Mouse (Mus musculus) erythroblast, adult 5-6 weeks (primary cell): ENCODE measurements around the gene Strn3. TPM values are rescaled to one million over a fixed set of nuclear protein-coding genes. Genes with fewer than 3 reads are reported as not detected.

ENCODE experiments used
- total RNA-seq, 2 experiments: library from RNA; stranded (forward) in 1 of 2; stranded (reverse) in 1 of 2; fragments of 150-400 nt in 1 of 2; fragments of 200-764, 138-1000 nt in 1 of 2; gene quantifications; 2 replicates each; pipeline versions ENCODE4 v1.2.3 to v1.2.4; 2015 to 2017; ENCODE audit warnings: low replicate concordance in 2 of 2

The Strn3 gene
- total RNA-seq, 2 experiments from 2014 or later, result 26.3 to 77.8 TPM

Other genes with a start within 250 kb of the Strn3 start
- not detected in 2 replicates for gene Coch, start 98.6 kb downstream of the Strn3 start, total RNA-seq (2015; ENCODE audit: low replicate concordance)
- not detected in 2 replicates for gene Coch, start 98.6 kb downstream of the Strn3 start, total RNA-seq (2017; ENCODE audit: low replicate concordance)
- gene Ap4s1, start 864 bp downstream of the Strn3 start, total RNA-seq (2015; ENCODE audit: low replicate concordance), result 14.0 and 23.6 TPM in 2 replicates
- gene Ap4s1, start 864 bp downstream of the Strn3 start, total RNA-seq (2017; ENCODE audit: low replicate concordance), result 14.4 and 16.4 TPM in 2 replicates
- gene Hectd1, start 137.6 kb upstream of the Strn3 start, total RNA-seq (2015; ENCODE audit: low replicate concordance), result 251 and 276 TPM in 2 replicates
- gene Hectd1, start 137.6 kb upstream of the Strn3 start, total RNA-seq (2017; ENCODE audit: low replicate concordance), result 521 and 575 TPM in 2 replicates